Mouse (Mus musculus) neutrophil, adult 5-6 weeks (primary cell): ENCODE measurements around the gene Aagab. TPM values are rescaled to one million over a fixed set of nuclear protein-coding genes. Genes with fewer than 3 reads are reported as not detected.

ENCODE experiments used
- total RNA-seq: library from RNA; stranded (forward); fragments of 200-1000 nt; gene quantifications from 2 replicates; pipeline ENCODE4 v1.2.3, GENCODE M21; 2017

The Aagab gene
- total RNA-seq, 1 experiment from 2014 or later, result 49.1 TPM

Other genes starting within 250 kb of the Aagab start
- 28.7 and 29.2 TPM in 2 replicates for gene Map2k5, start 224.8 kb upstream of the Aagab start, total RNA-seq
- gene 2300009A05Rik, start 203.4 kb upstream of the Aagab start, total RNA-seq, result 9.5 and 13.9 TPM in 2 replicates
- not detected in 2 replicates for gene Iqch, start 167 bp upstream of the Aagab start, total RNA-seq
- 28.1 and 28.7 TPM in 2 replicates for gene Smad3, start 155.3 kb downstream of the Aagab start, total RNA-seq